13 mouse cellular contexts compared by ENCODE assay signal in genomic region chr11:76311224-76312000, GRCm38 (mm10).
DNase-seq lines count a peak whose midpoint lies in the region; ATAC-seq and TF ChIP-seq lines count a peak whose summit lies in the region.
"Had no signal": no experiment of that assay in that cellular context is flagged by ENCODE, and none has a peak within 500 bp of the region (broad histone marks: within the 10 kb centered on the region; RNA-seq: fewer than 3 reads in every experiment).

No protein-coding gene starts in this region.

- H3K4me2 ChIP-seq in midbrain, embryonic 11.5 days = no peak overlapping the region
- H3K4me2 ChIP-seq in midbrain, postnatal 0 days (ENCODE audit: low read depth, low read length, poor library complexity, severe bottlenecking) = no peak overlapping the region
- H3K4me2 ChIP-seq in neural tube, embryonic 15.5 days = no peak overlapping the region

- H3K27ac ChIP-seq in heart, adult 2 months = peak overlapping the region; percentile 76
- no peak overlapping the region for H3K27ac ChIP-seq in midbrain, embryonic 11.5 days (ENCODE audit: low read depth, low read length)
- no peak overlapping the region for H3K27ac ChIP-seq in midbrain, postnatal 0 days (ENCODE audit: low read depth, low read length)
- peak overlapping the region; percentile 98 for H3K27ac ChIP-seq in embryonic fibroblast, embryonic 13.5 days (ENCODE audit: insufficient read depth, low read length)
- 0 out of 2 replicates have a peak overlapping the region, but pooled peaks have one; percentile 23 for H3K27ac ChIP-seq in neural tube, embryonic 15.5 days (replicated peaks)
- H3K27ac ChIP-seq: stomach, postnatal 0 days had no signal

- H3K4me3 ChIP-seq in heart, adult 2 months = no peak overlapping the region
- no peak overlapping the region for H3K4me3 ChIP-seq in midbrain, embryonic 11.5 days (ENCODE audit: low read depth, low read length)
- no peak overlapping the region for H3K4me3 ChIP-seq in midbrain, postnatal 0 days (ENCODE audit: low read depth, low read length)
- no peak overlapping the region for H3K4me3 ChIP-seq in embryonic fibroblast, embryonic 13.5 days (ENCODE audit: insufficient read depth, low read length)
- H3K4me3 ChIP-seq in neural tube, embryonic 15.5 days (replicated peaks) = no peak overlapping the region

- no peak overlapping the region for H3K9ac ChIP-seq in heart, adult 2 months (ENCODE audit: low read depth, low read length)
- no peak overlapping the region for H3K9ac ChIP-seq in midbrain, embryonic 11.5 days (ENCODE audit: low read length)
- no peak overlapping the region for H3K9ac ChIP-seq in midbrain, postnatal 0 days (replicated peaks; ENCODE audit: low read length, poor library complexity, severe bottlenecking)
- no peak overlapping the region for H3K9ac ChIP-seq in neural tube, embryonic 15.5 days (replicated peaks)

- no peaks in the 10 kb centered on the region for H3K9me3 ChIP-seq in midbrain, embryonic 11.5 days (ENCODE audit: control insufficient read depth, low read length)
- H3K9me3 ChIP-seq in midbrain, postnatal 0 days (ENCODE audit: low read length) = no peaks in the 10 kb centered on the region
- H3K9me3 ChIP-seq in neural tube, embryonic 15.5 days (replicated peaks) = no peaks in the 10 kb centered on the region

- H3K27me3 ChIP-seq in heart, adult 2 months (ENCODE audit: control insufficient read depth, insufficient read depth, low read length) = no peaks in the 10 kb centered on the region
- H3K27me3 ChIP-seq in midbrain, embryonic 11.5 days (ENCODE audit: control insufficient read depth, insufficient read depth, low read length) = no peaks in the 10 kb centered on the region
- H3K27me3 ChIP-seq in midbrain, postnatal 0 days (ENCODE audit: insufficient read depth, low read length) = no peaks in the 10 kb centered on the region
- H3K27me3 ChIP-seq in neural tube, embryonic 15.5 days (replicated peaks) = no peaks in the 10 kb centered on the region
- H3K27me3 ChIP-seq: Patski had no signal

- H3K4me1 ChIP-seq in heart, adult 2 months (ENCODE audit: control insufficient read depth, insufficient read depth, low read length) = peaks cover 43% of the 10 kb centered on the region
- H3K4me1 ChIP-seq in midbrain, embryonic 11.5 days (ENCODE audit: control insufficient read depth, insufficient read depth, low read length) = peaks cover 18% of the 10 kb centered on the region
- H3K4me1 ChIP-seq in midbrain, postnatal 0 days (ENCODE audit: insufficient read depth, low read length) = no peaks in the 10 kb centered on the region
- peaks cover 34% of the 10 kb centered on the region for H3K4me1 ChIP-seq in embryonic fibroblast, embryonic 13.5 days (ENCODE audit: control insufficient read depth, insufficient read depth, low read length)
- peaks cover 31% of the 10 kb centered on the region for H3K4me1 ChIP-seq in neural tube, embryonic 15.5 days

- peaks cover 2% of the 10 kb centered on the region; the same call in 1 of the 2 replicates for H3K36me3 ChIP-seq in heart, adult 2 months (ENCODE audit: control insufficient read depth, insufficient read depth, low read length)
- H3K36me3 ChIP-seq in midbrain, embryonic 11.5 days (ENCODE audit: control insufficient read depth, insufficient read depth, low read length) = no peaks in the 10 kb centered on the region
- H3K36me3 ChIP-seq in midbrain, postnatal 0 days (ENCODE audit: insufficient read depth, low read length) = no peaks in the 10 kb centered on the region
- H3K36me3 ChIP-seq in neural tube, embryonic 15.5 days = no peaks in the 10 kb centered on the region

- TF ChIP-seq POLR2A in heart, adult 2 months (IDR thresholded peaks at IDR 0.05; ENCODE audit: insufficient read depth, low read depth, low read length) = no peak
- TF ChIP-seq POLR2A in embryonic fibroblast, embryonic 13.5 days (IDR thresholded peaks at IDR 0.05; ENCODE audit: low read depth, low read length) = 0 out of 2 replicates have a peak, but pooled peaks have one; percentile 7

- ATAC-seq in midbrain, embryonic 11.5 days (ENCODE audit: low FRiP score) = no peak
- no peak for ATAC-seq in midbrain, postnatal 0 days (ENCODE audit: low FRiP score)
- ATAC-seq in neural tube, embryonic 15.5 days (ENCODE audit: low FRiP score) = no peak
- ATAC-seq: CD4-positive, CD25-positive, alpha-beta regulatory T cell, adult 4 months had no signal

- intact Hi-C loops in heart, adult 2 months (cut with DNase I) = loop anchor here (5.0 kb wide), 1 partner anchor 49 kb away; no protein-coding TSS in a partner anchor

- H3K79me2 ChIP-seq in heart, adult 2 months (replicated peaks; ENCODE audit: control insufficient read depth, insufficient read depth, low read length) = no peaks in the 10 kb centered on the region

- TF ChIP-seq EP300 in heart, adult 2 months (IDR thresholded peaks at IDR 0.05; ENCODE audit: insufficient read depth, low read depth, low read length) = no peak

- no peak for DNase-seq in heart, adult 2 months
- no peak for DNase-seq in heart, adult 9 months (ENCODE audit: low spot score in 2 of 2)
- peak; percentile 85 for DNase-seq in midbrain, embryonic 11.5 days (ENCODE audit: low spot score, missing footprints)
- DNase-seq in midbrain, postnatal 0 days (ENCODE audit: low spot score) = no peak
- no peak for DNase-seq in cerebellum, adult 18-20 months
- no peak for DNase-seq in left cerebral cortex, adult 8-10 months (ENCODE audit: low spot score in 2 of 2)
- DNase-seq: cerebellum, postnatal 25 days; kidney, postnatal 14 days had no signal

- no peak for TF ChIP-seq CTCF in heart, adult 2 months (IDR thresholded peaks at IDR 0.05)
- TF ChIP-seq CTCF in midbrain, postnatal 0 days (IDR thresholded peaks at IDR 0.05) = no peak
- TF ChIP-seq CTCF in embryonic fibroblast, embryonic 13.5 days (IDR thresholded peaks at IDR 0.05; ENCODE audit: borderline replicate concordance, insufficient read depth, low read length) = no peak

- 92% methylated on average over 12 of the region's 12 CpGs for WGBS in heart, adult 2 months
- 79% methylated on average over 12 of the region's 12 CpGs for WGBS in midbrain, embryonic 11.5 days
- WGBS in midbrain, postnatal 0 days = 64% methylated on average over 12 of the region's 12 CpGs
- 76% methylated on average over 12 of the region's 12 CpGs for WGBS in neural tube, embryonic 15.5 days

Comparison
In these comparisons a context has a peak if more than half of its experiments do, and no peak if none do; other contexts are left out.
1. H3K27ac ChIP-seq: peak in heart, adult 2 months (single experiment), embryonic fibroblast, embryonic 13.5 days (single experiment) and neural tube, embryonic 15.5 days (single experiment); none in midbrain, embryonic 11.5 days (single experiment) and midbrain, postnatal 0 days (single experiment).